Mouse (Mus musculus) WW6 (cell line): ENCODE data around the gene Tia1.

Experiments
- DNase-seq: peaks from one replicate; pipeline ENCODE4 v3.0.0-alpha.2; 2013; ENCODE audit warnings: low read depth, low spot score

The Tia1 gene

GRCm38 (mm10) chr6:86385362-86386104, 18.5 kb upstream of the Tia1 start:
- no peak for DNase-seq

GRCm38 (mm10) chr6:86387313-86387712, 16.7 kb upstream of the Tia1 start:
- no peak for DNase-seq

- no peak for DNase-seq
Observed at GRCm38 (mm10) chr6:86388461-86388860, 15.6 kb upstream of the Tia1 start.

GRCm38 (mm10) chr6:86391326-86391725, 12.7 kb upstream of the Tia1 start:
- no peak for DNase-seq

GRCm38 (mm10) chr6:86393187-86393586, 10.8 kb upstream of the Tia1 start:
- no peak for DNase-seq

GRCm38 (mm10) chr6:86394078-86394720, 9.8 kb upstream of the Tia1 start:
- DNase-seq: no peak

- DNase-seq: no peak
Observed at GRCm38 (mm10) chr6:86395021-86395420, 9.0 kb upstream of the Tia1 start.

- no peak for DNase-seq
Observed at GRCm38 (mm10) chr6:86395969-86396368, 8.1 kb upstream of the Tia1 start.

- DNase-seq: peak; percentile 61
Observed at GRCm38 (mm10) chr6:86396581-86397256, 7.3 kb upstream of the Tia1 start, which contains the start of gene Pcyox1. TSS of gene Pcyox1 (minus strand) at chr6:86397154.

- no peak for DNase-seq
Observed at GRCm38 (mm10) chr6:86397257-86397980, 6.6 kb upstream of the Tia1 start.

- DNase-seq: no peak
Observed at GRCm38 (mm10) chr6:86398986-86399385, 5.0 kb upstream of the Tia1 start.

GRCm38 (mm10) chr6:86399995-86400394, 4.0 kb upstream of the Tia1 start:
- no peak for DNase-seq

GRCm38 (mm10) chr6:86400972-86401371, 3.0 kb upstream of the Tia1 start:
- DNase-seq: no peak

- no peak for DNase-seq
Observed at GRCm38 (mm10) chr6:86402681-86403607, 1.1 kb upstream of the Tia1 start.

GRCm38 (mm10) chr6:86403728-86404099, 305 bp upstream of the Tia1 start:
- DNase-seq: no peak

GRCm38 (mm10) chr6:86404996-86405395, 977 bp downstream of the Tia1 start:
- no peak for DNase-seq

- no peak for DNase-seq
Observed at GRCm38 (mm10) chr6:86406306-86406705, 2.3 kb downstream of the Tia1 start.

GRCm38 (mm10) chr6:86418711-86419110, 14.7 kb downstream of the Tia1 start:
- no peak for DNase-seq

- DNase-seq: no peak
Observed at GRCm38 (mm10) chr6:86419239-86419638, 15.2 kb downstream of the Tia1 start.

GRCm38 (mm10) chr6:86420491-86420890, 16.5 kb downstream of the Tia1 start:
- DNase-seq: peak; percentile 52

GRCm38 (mm10) chr6:86426358-86426757, 22.3 kb downstream of the Tia1 start, which contains the start of gene Gm44790:
TSS of gene Gm44790 (plus strand) at chr6:86426658.
- DNase-seq: no peak
